Mouse (Mus musculus): ENCODE data around the gene Pdzd3.

Pdzd3 gene

GRCm38 (mm10) chr9:44250445-44250844 is 826 bp downstream of the Pdzd3 start:
- intact Hi-C loops (cut with DNase I) = no loop called here

GRCm38 (mm10) chr9:44249181-44250146 is 1.8 kb downstream of the Pdzd3 start:
- intact Hi-C loops (cut with DNase I) = loop anchor here (10.0 kb wide), 1 partner anchor 85 kb away; the partner anchor contains the start of gene H2afx

GRCm38 (mm10) chr9:44247907-44248306 is 3.4 kb downstream of the Pdzd3 start:
- intact Hi-C loops (cut with DNase I) = loop anchor here (10.0 kb wide), 1 partner anchor 87 kb away; the partner anchor contains the start of gene H2afx

- intact Hi-C loops (cut with DNase I) = loop anchor here (10.0 kb wide), 1 partner anchor 91 kb away; the partner anchor contains the start of gene H2afx
Measured at GRCm38 (mm10) chr9:44243621-44244020, 7.7 kb downstream of the Pdzd3 start.

GRCm38 (mm10) chr9:44241418-44241817 is 9.9 kb downstream of the Pdzd3 start:
- intact Hi-C loops (cut with DNase I) = loop anchor here (10.0 kb wide), 1 partner anchor 93 kb away; the partner anchor contains the start of gene H2afx

GRCm38 (mm10) chr9:44240911-44241310 is 10.4 kb downstream of the Pdzd3 start:
- intact Hi-C loops (cut with DNase I) = loop anchor here (10.0 kb wide), 1 partner anchor 94 kb away; the partner anchor contains the start of gene H2afx

GRCm38 (mm10) chr9:44240399-44240798 is 10.9 kb downstream of the Pdzd3 start, which contains the start of gene Ccdc153:
Ccdc153 (plus strand) TSS chr9:44240676.
- intact Hi-C loops (cut with DNase I) = loop anchor here (10.0 kb wide), 1 partner anchor 94 kb away; the partner anchor contains the start of gene H2afx

- intact Hi-C loops (cut with DNase I) = loop anchor here (10.0 kb wide), 2 partner anchors 55 to 115 kb away; no protein-coding TSS in a partner anchor
Measured at GRCm38 (mm10) chr9:44239447-44239846, 11.8 kb downstream of the Pdzd3 start.

- intact Hi-C loops (cut with DNase I) = loop anchor here (10.0 kb wide), 2 partner anchors 54 to 114 kb away; no protein-coding TSS in a partner anchor
Measured at GRCm38 (mm10) chr9:44238501-44239190, 12.6 kb downstream of the Pdzd3 start.

- intact Hi-C loops (cut with DNase I) = loop anchor here (10.0 kb wide), 2 partner anchors 52 to 112 kb away; no protein-coding TSS in a partner anchor
Measured at GRCm38 (mm10) chr9:44237128-44237527, 14.1 kb downstream of the Pdzd3 start.

- intact Hi-C loops (cut with DNase I) = loop anchor here (10.0 kb wide), 2 partner anchors 52 to 112 kb away; no protein-coding TSS in a partner anchor
Measured at GRCm38 (mm10) chr9:44236601-44237000, 14.7 kb downstream of the Pdzd3 start.

- intact Hi-C loops (cut with DNase I) = loop anchor here (10.0 kb wide), 2 partner anchors 50 to 110 kb away; no protein-coding TSS in a partner anchor
Measured at GRCm38 (mm10) chr9:44234479-44235427, 16.5 kb downstream of the Pdzd3 start.

- intact Hi-C loops (cut with DNase I) = loop anchor here (10.0 kb wide), 2 partner anchors 49 to 109 kb away; no protein-coding TSS in a partner anchor
Measured at GRCm38 (mm10) chr9:44233802-44234478, 17.3 kb downstream of the Pdzd3 start, which contains the start of gene Cbl. Cbl (minus strand) TSS chr9:44234049.

- intact Hi-C loops (cut with DNase I) = loop anchor here (10.0 kb wide), 2 partner anchors 48 to 108 kb away; no protein-coding TSS in a partner anchor
Measured at GRCm38 (mm10) chr9:44233021-44233801, 18.1 kb downstream of the Pdzd3 start.

GRCm38 (mm10) chr9:44231609-44232008 is 19.7 kb downstream of the Pdzd3 start:
- intact Hi-C loops (cut with DNase I) = loop anchor here (10.0 kb wide), 2 partner anchors 47 to 107 kb away; no protein-coding TSS in a partner anchor

- intact Hi-C loops (cut with DNase I) = no loop called here
Measured at GRCm38 (mm10) chr9:44225993-44226392, 25.3 kb downstream of the Pdzd3 start.

GRCm38 (mm10) chr9:44213538-44213937 is 37.7 kb downstream of the Pdzd3 start:
- intact Hi-C loops (cut with DNase I) = no loop called here

- intact Hi-C loops (cut with DNase I) = no loop called here
Measured at GRCm38 (mm10) chr9:44212406-44212805, 38.9 kb downstream of the Pdzd3 start.

Data from adrenal gland (tissue).